ENCODE assay signal across 9 mouse cellular contexts in the genomic region with DNA sequence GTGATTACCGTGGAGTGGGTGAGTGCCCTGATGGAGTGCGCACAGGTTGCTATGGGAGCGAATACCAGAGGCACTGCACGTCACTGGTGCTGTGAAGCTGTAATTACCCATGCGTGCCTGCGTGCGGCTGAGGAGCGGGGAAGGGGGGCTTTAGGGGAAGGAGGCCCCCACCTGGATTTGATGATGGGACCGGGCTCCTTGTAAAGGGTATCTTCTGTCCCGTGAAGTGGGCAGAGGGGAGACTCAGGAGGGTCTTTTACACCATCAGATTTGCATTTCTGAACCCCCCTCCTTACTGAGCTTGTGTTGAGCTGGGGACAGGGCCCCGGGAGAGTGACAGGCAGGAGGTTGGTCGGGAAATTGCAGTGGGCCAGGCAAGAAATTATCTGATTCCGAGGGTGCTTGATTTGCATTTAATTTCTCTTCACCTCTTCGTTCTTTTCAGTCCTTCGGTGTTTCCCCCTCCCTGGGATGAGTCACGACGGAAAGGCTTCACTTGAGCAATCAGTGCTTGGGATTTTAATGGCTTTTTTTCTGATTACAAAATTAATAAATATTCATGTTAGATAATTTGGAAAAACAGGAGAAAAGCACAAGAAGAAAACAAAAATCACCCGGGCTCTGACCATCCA. TPM values are rescaled to one million over a fixed set of nuclear protein-coding genes. Genes with fewer than 3 reads are reported as not detected.
DNase-seq lines count a peak whose midpoint lies in the region; ATAC-seq lines count a peak whose summit lies in the region.
"Had no signal": no experiment of that assay in that cellular context is flagged by ENCODE, and none has a peak within 500 bp of the region (broad histone marks: within the 10 kb centered on the region; RNA-seq: fewer than 3 reads in every experiment).

No protein-coding gene starts in this region.

- no peaks in the 10 kb centered on the region for H3K36me3 ChIP-seq in kidney, embryonic 14.5 days (ENCODE audit: control insufficient read depth, insufficient read depth, low read length)
- no peaks in the 10 kb centered on the region for H3K36me3 ChIP-seq in hindbrain, embryonic 10.5 days

- peak overlapping the region; percentile 10; the same call in 1 of the 2 replicates for H3K4me3 ChIP-seq in kidney, embryonic 14.5 days (ENCODE audit: low read length)
- peak overlapping the region; percentile 45 for H3K4me3 ChIP-seq in hindbrain, embryonic 10.5 days
- H3K4me3 ChIP-seq: myocyte had no signal

- H3K9me3 ChIP-seq in kidney, embryonic 14.5 days (ENCODE audit: control insufficient read depth, low read length) = no peaks in the 10 kb centered on the region
- H3K9me3 ChIP-seq in hindbrain, embryonic 10.5 days = no peaks in the 10 kb centered on the region

- H3K4me2 ChIP-seq in kidney, embryonic 14.5 days (replicated peaks; ENCODE audit: low read depth, low read length) = peak overlapping the region; percentile 36

- no peak for DNase-seq in kidney, adult 8-10 months
- peak; percentile 82 for DNase-seq in embryo, embryonic 10.5 days (ENCODE audit: low spot score)
- peak; percentile 79 for DNase-seq in hindbrain, embryonic 10.5 days (ENCODE audit: low spot score)
- peak; percentile 70 to 86 for DNase-seq in left cerebral cortex, postnatal 14 days (ENCODE audit: low spot score in 2 of 2)
- DNase-seq in retina, embryonic 14.5 days (ENCODE audit: low spot score) = peak; percentile 73
- DNase-seq in urinary bladder, adult 18-20 months (ENCODE audit: low spot score in 2 of 2) = no peak
- no peak for DNase-seq in testis, postnatal 14 days (ENCODE audit: low spot score)

- WGBS in kidney, embryonic 14.5 days = 11% methylated on average over 18 of the region's 18 CpGs
- 2% methylated on average over 18 of the region's 18 CpGs for WGBS in hindbrain, embryonic 10.5 days

- peaks cover 29% of the 10 kb centered on the region for H3K4me1 ChIP-seq in kidney, embryonic 14.5 days (ENCODE audit: control insufficient read depth, insufficient read depth, low read length)
- peaks cover 82% of the 10 kb centered on the region for H3K4me1 ChIP-seq in hindbrain, embryonic 10.5 days (replicated peaks)

- intact Hi-C loops in left cerebral cortex, postnatal 14 days (cut with DNase I) = loop anchor here (5.0 kb wide), 1 partner anchor 46 kb away; no protein-coding TSS in a partner anchor

- H3K27ac ChIP-seq in kidney, embryonic 14.5 days (ENCODE audit: low read depth, low read length) = peak overlapping the region; percentile 71; the same call in 1 of the 2 replicates
- H3K27ac ChIP-seq in hindbrain, embryonic 10.5 days = peak overlapping the region; percentile 93

- H3K9ac ChIP-seq in kidney, embryonic 14.5 days (ENCODE audit: low read depth, low read length) = no peak overlapping the region

- no peaks in the 10 kb centered on the region for H3K27me3 ChIP-seq in kidney, embryonic 14.5 days (ENCODE audit: control insufficient read depth, insufficient read depth, low read length)
- no peaks in the 10 kb centered on the region for H3K27me3 ChIP-seq in hindbrain, embryonic 10.5 days (ENCODE audit: insufficient read depth, poor library complexity, severe bottlenecking)

- peak; percentile 71 for ATAC-seq in kidney, embryonic 14.5 days (ENCODE audit: low FRiP score, low TSS enrichment)

RNA-seq across cellular contexts. Expression of gene Cpa5, which starts 7.3 kb away (rescaled TPM):
- polyA plus RNA-seq in kidney, embryonic 14.5 days (2014; fragmentation: Nextera tagmentation; extraction: Ambion mirVana) = 0.57 and 1.0 TPM in 2 replicates
- 0.08 and 0.44 TPM in 2 replicates for polyA plus RNA-seq in hindbrain, embryonic 10.5 days (2016; fragmentation: Nextera tagmentation; extraction: Ambion mirVana)
- total RNA-seq in left cerebral cortex, postnatal 14 days (2021) = not detected
- polyA plus RNA-seq: myocyte had no signal

RNA-seq across cellular contexts. Expression of gene Cpa1, which starts 20.9 kb away (rescaled TPM):
- 1.8 and 2.0 TPM in 2 replicates for polyA plus RNA-seq in kidney, embryonic 14.5 days (2014; fragmentation: Nextera tagmentation; extraction: Ambion mirVana)
- polyA plus RNA-seq in hindbrain, embryonic 10.5 days (2016; fragmentation: Nextera tagmentation; extraction: Ambion mirVana) = 0.14 and 0.16 TPM in 2 replicates
- total RNA-seq in left cerebral cortex, postnatal 14 days (2021) = not detected

RNA-seq across cellular contexts. Expression of gene Cpa4, which starts 49.9 kb away (rescaled TPM):
- polyA plus RNA-seq in kidney, embryonic 14.5 days (2014; fragmentation: Nextera tagmentation; extraction: Ambion mirVana) = 0.09 and 0.12 TPM in 2 replicates
- 1.4 and 2.5 TPM in 2 replicates for polyA plus RNA-seq in hindbrain, embryonic 10.5 days (2016; fragmentation: Nextera tagmentation; extraction: Ambion mirVana)
- total RNA-seq in left cerebral cortex, postnatal 14 days (2021) = under 1 TPM; 0.15 to 0.19 TPM

Comparison
In these comparisons a context has a peak if more than half of its experiments do, and no peak if none do; other contexts are left out.
1. DNase-seq: peak in embryo, embryonic 10.5 days (single experiment), hindbrain, embryonic 10.5 days (single experiment), left cerebral cortex, postnatal 14 days (2 of 2) and retina, embryonic 14.5 days (single experiment); none in kidney, adult 8-10 months (0 of 2), urinary bladder, adult 18-20 months (0 of 2) and testis, postnatal 14 days (single experiment).